Comparison of ENCODE assay signal across 9 mouse cellular contexts in the genomic region with DNA sequence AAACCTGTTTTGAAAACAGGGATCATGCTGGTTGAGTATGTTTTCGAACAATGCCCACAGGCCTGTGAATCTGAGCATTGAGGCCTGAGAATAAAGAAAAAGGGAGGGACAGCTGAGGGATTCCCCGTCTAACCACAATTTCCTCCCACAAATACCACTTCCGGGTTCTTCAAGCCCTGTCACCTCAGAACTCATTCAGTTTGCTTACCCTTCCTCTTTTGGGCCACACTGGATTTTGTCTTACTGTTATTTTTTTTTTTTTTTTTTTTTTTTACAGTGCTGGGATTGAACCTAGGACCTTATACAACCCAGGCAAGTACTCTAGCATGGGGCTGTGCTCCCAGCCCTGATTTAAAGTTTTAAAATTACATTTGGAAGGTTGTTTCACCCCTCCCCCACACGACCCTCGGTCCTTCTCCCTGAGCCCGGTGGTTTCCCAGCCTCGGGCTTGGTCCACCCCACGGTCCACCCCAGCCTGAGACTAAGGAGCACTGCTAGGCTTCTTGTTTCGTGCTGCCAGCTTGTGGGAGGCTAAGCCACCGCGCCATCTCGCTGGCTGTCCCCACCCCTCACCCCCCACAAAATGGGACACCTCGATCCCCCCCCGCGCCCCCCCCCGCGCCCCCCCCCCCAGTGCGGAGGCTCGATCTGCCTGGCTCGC. TPM values are rescaled to one million over a fixed set of nuclear protein-coding genes. Genes with fewer than 3 reads are reported as not detected.
DNase-seq lines count a peak whose midpoint lies in the region; ATAC-seq and TF ChIP-seq lines count a peak whose summit lies in the region.
"Had no signal": no experiment of that assay in that cellular context is flagged by ENCODE, and none has a peak within 500 bp of the region (broad histone marks: within the 10 kb centered on the region; RNA-seq: fewer than 3 reads in every experiment).

No protein-coding gene starts in this region.

- H3K36me3 ChIP-seq in hindbrain, embryonic 15.5 days = no peaks in the 10 kb centered on the region
- no peaks in the 10 kb centered on the region for H3K36me3 ChIP-seq in hindbrain, embryonic 12.5 days
- no peaks in the 10 kb centered on the region for H3K36me3 ChIP-seq in MEL (ENCODE audit: control insufficient read depth in 1 of 2, insufficient read depth in 2 of 2, low read length in 2 of 2)
- H3K36me3 ChIP-seq in liver, postnatal 0 days (replicated peaks; ENCODE audit: insufficient read depth, low read length) = no peaks in the 10 kb centered on the region
- H3K36me3 ChIP-seq: neural tube, embryonic 12.5 days had no signal

- ATAC-seq in hindbrain, embryonic 15.5 days (ENCODE audit: low FRiP score, low read depth) = 0 out of 2 replicates have a peak, but pooled peaks have one; percentile 19
- ATAC-seq in hindbrain, embryonic 12.5 days (ENCODE audit: low FRiP score) = no peak
- ATAC-seq in liver, postnatal 0 days = no peak

- H3K9ac ChIP-seq in hindbrain, embryonic 15.5 days = no peak overlapping the region
- H3K9ac ChIP-seq in hindbrain, embryonic 12.5 days = no peak overlapping the region
- H3K9ac ChIP-seq in MEL (ENCODE audit: control insufficient read depth, low read depth, low read length, poor library complexity, severe bottlenecking) = peak overlapping the region; percentile 37
- no peak overlapping the region for H3K9ac ChIP-seq in liver, postnatal 0 days (replicated peaks)
- H3K9ac ChIP-seq: neural tube, embryonic 12.5 days had no signal

- WGBS in hindbrain, embryonic 15.5 days = 50% methylated on average over 18 of the region's 20 CpGs
- 58% methylated on average over 15 of the region's 20 CpGs for WGBS in hindbrain, embryonic 12.5 days
- WGBS in liver, postnatal 0 days (ENCODE audit: insufficient replicate concordance) = 32% methylated on average over 19 of the region's 20 CpGs

- H3K4me2 ChIP-seq in hindbrain, embryonic 15.5 days = no peak overlapping the region
- no peak overlapping the region for H3K4me2 ChIP-seq in hindbrain, embryonic 12.5 days (replicated peaks)
- H3K4me2 ChIP-seq in liver, postnatal 0 days (ENCODE audit: low read depth, low read length) = no peak overlapping the region
- H3K4me2 ChIP-seq: neural tube, embryonic 12.5 days had no signal

- no peaks in the 10 kb centered on the region for H3K4me1 ChIP-seq in hindbrain, embryonic 15.5 days (replicated peaks)
- H3K4me1 ChIP-seq in hindbrain, embryonic 12.5 days = no peaks in the 10 kb centered on the region
- H3K4me1 ChIP-seq in MEL (ENCODE audit: control insufficient read depth in 1 of 2, insufficient read depth in 2 of 2, low read length in 2 of 2) = no peaks in the 10 kb centered on the region
- H3K4me1 ChIP-seq in liver, postnatal 0 days (ENCODE audit: insufficient read depth) = no peaks in the 10 kb centered on the region
- H3K4me1 ChIP-seq: neural tube, embryonic 12.5 days had no signal

- H3K27ac ChIP-seq in hindbrain, embryonic 15.5 days (replicated peaks) = no peak overlapping the region
- no peak overlapping the region for H3K27ac ChIP-seq in hindbrain, embryonic 12.5 days
- no peak overlapping the region for H3K27ac ChIP-seq in MEL (ENCODE audit: control insufficient read depth, low read depth, low read length)
- no peak overlapping the region for H3K27ac ChIP-seq in liver, postnatal 0 days (ENCODE audit: low read depth)
- H3K27ac ChIP-seq: neural tube, embryonic 12.5 days had no signal

- H3K4me3 ChIP-seq in hindbrain, embryonic 15.5 days = no peak overlapping the region
- H3K4me3 ChIP-seq in hindbrain, embryonic 12.5 days = no peak overlapping the region
- H3K4me3 ChIP-seq in MEL (ENCODE audit: control insufficient read depth in 1 of 2, insufficient read depth in 1 of 2, low read depth in 2 of 2, low read length in 2 of 2) = no peak overlapping the region
- no peak overlapping the region for H3K4me3 ChIP-seq in liver, postnatal 0 days (ENCODE audit: low read depth, low read length)
- H3K4me3 ChIP-seq: neural tube, embryonic 12.5 days had no signal

- H3K79me2 ChIP-seq in MEL (ENCODE audit: control insufficient read depth, insufficient read depth, low read length, poor library complexity) = no peaks in the 10 kb centered on the region

- no peak for TF ChIP-seq POLR2A in MEL (IDR thresholded peaks at IDR 0.05; ENCODE audit: control insufficient read depth in 1 of 2, insufficient read depth in 1 of 2, low read depth in 1 of 2, low read length in 2 of 2, poor library complexity in 1 of 2)

- DNase-seq in A20 (ENCODE audit: low read depth, low spot score) = peak; percentile 85
- DNase-seq in MEL (ENCODE audit: low read depth, low spot score) = peak; percentile 69
- DNase-seq in liver, postnatal 0 days = peak; percentile 33
- peak; percentile 8 to 31 for DNase-seq in thymus, adult 18-20 months
- no peak for DNase-seq in gastrocnemius, postnatal 10 days
- DNase-seq in left cerebral cortex, adult 18-20 months (ENCODE audit: low spot score in 2 of 2) = no peak

- TF ChIP-seq CTCF in MEL (IDR thresholded peaks at IDR 0.05 in 2 of 3, conservative IDR thresholded peaks at IDR 0.05 in 1 of 3; ENCODE audit: control insufficient read depth in 1 of 3, insufficient read depth in 1 of 3, low read depth in 2 of 3, low read length in 3 of 3, poor library complexity in 1 of 3, severe bottlenecking in 1 of 3) = no peak
- TF ChIP-seq CTCF in liver, postnatal 0 days (IDR thresholded peaks at IDR 0.05; ENCODE audit: low read depth) = no peak

- TF ChIP-seq EP300 in MEL (IDR thresholded peaks at IDR 0.05; ENCODE audit: low read depth in 1 of 2, low read length in 2 of 2) = peak; percentile 40 to 64; a peak in 2 of 4 replicates
- TF ChIP-seq EP300 in liver, postnatal 0 days (IDR thresholded peaks at IDR 0.05; ENCODE audit: low read depth) = no peak

- no peaks in the 10 kb centered on the region for H3K27me3 ChIP-seq in hindbrain, embryonic 15.5 days
- no peaks in the 10 kb centered on the region for H3K27me3 ChIP-seq in hindbrain, embryonic 12.5 days
- no peaks in the 10 kb centered on the region; a peak in 2 of 4 replicates for H3K27me3 ChIP-seq in MEL (ENCODE audit: control insufficient read depth in 1 of 2, insufficient read depth in 2 of 2, low read length in 2 of 2)
- H3K27me3 ChIP-seq in liver, postnatal 0 days (ENCODE audit: insufficient read depth, low read length) = peaks cover 8% of the 10 kb centered on the region; the same call in 1 of the 2 replicates
- H3K27me3 ChIP-seq: neural tube, embryonic 12.5 days had no signal

- TF ChIP-seq RAD21 in MEL (IDR thresholded peaks at IDR 0.05; ENCODE audit: low read depth, low read length) = no peak

- no peaks in the 10 kb centered on the region for H3K9me3 ChIP-seq in hindbrain, embryonic 15.5 days
- H3K9me3 ChIP-seq in hindbrain, embryonic 12.5 days (replicated peaks) = no peaks in the 10 kb centered on the region
- H3K9me3 ChIP-seq in MEL (replicated peaks; ENCODE audit: insufficient read depth, low read length) = no peaks in the 10 kb centered on the region
- no peaks in the 10 kb centered on the region for H3K9me3 ChIP-seq in liver, postnatal 0 days (ENCODE audit: low read length)
- H3K9me3 ChIP-seq: neural tube, embryonic 12.5 days had no signal

TF ChIP-seq in MEL, 35 proteins besides CTCF, POLR2A, EP300 and RAD21:
- TF ChIP-seq ELF1 (IDR thresholded peaks at IDR 0.05; ENCODE audit: low read depth, low read length) = peak; percentile 56; the same call in 1 of the 2 replicates
- TF ChIP-seq ZNF384 (IDR thresholded peaks at IDR 0.05; ENCODE audit: low read depth, low read length) = peak; percentile 86
- 0 out of 2 replicates have a peak, but pooled peaks have one; percentile 29 for TF ChIP-seq ETS1 (IDR thresholded peaks at IDR 0.05; ENCODE audit: low read depth, low read length)
- TF ChIP-seq ZC3H11A (IDR thresholded peaks at IDR 0.05; ENCODE audit: low read depth, low read length) = no peak
- peak; percentile 95 for TF ChIP-seq RCOR1 (IDR thresholded peaks at IDR 0.05; ENCODE audit: low read depth, low read length)

RNA-seq across cellular contexts. Expression of a gene that starts 13.0 kb away (rescaled TPM):
- 8.3 and 11.0 TPM in 2 replicates for polyA plus RNA-seq in hindbrain, embryonic 15.5 days (2015; fragmentation: Nextera tagmentation; extraction: Ambion mirVana)
- polyA plus RNA-seq in hindbrain, embryonic 12.5 days (2016; fragmentation: Nextera tagmentation; extraction: Ambion mirVana) = 32.1 and 35.6 TPM in 2 replicates
- total RNA-seq in MEL (2012; rRNA removed) = not detected in 2 replicates
- not detected for polyA plus RNA-seq in MEL (2012; ENCODE audit: insufficient read depth in 1 of 2, insufficient read length in 2 of 2, low read depth in 1 of 2, low replicate concordance in 2 of 2, missing spikeins in 1 of 2)
- 4.3 and 4.8 TPM in 2 replicates for polyA plus RNA-seq in liver, postnatal 0 days (2015; fragmentation: Nextera tagmentation; extraction: Ambion mirVana)
- total RNA-seq in gastrocnemius, postnatal 10 days (2021) = 10 to 100 TPM; 64.7 to 73.7 TPM
- 10 to 100 TPM; 19.6 to 20.6 TPM for total RNA-seq in left cerebral cortex, adult 18-20 months (2021)

RNA-seq across cellular contexts. Expression of a gene that starts 25.2 kb away (rescaled TPM):
- 16.0 and 16.7 TPM in 2 replicates for polyA plus RNA-seq in hindbrain, embryonic 15.5 days (2015; fragmentation: Nextera tagmentation; extraction: Ambion mirVana)
- 15.7 and 18.8 TPM in 2 replicates for polyA plus RNA-seq in hindbrain, embryonic 12.5 days (2016; fragmentation: Nextera tagmentation; extraction: Ambion mirVana)
- not detected in 2 replicates for total RNA-seq in MEL (2012; rRNA removed)
- polyA plus RNA-seq in MEL (2012; ENCODE audit: insufficient read depth in 1 of 2, insufficient read length in 2 of 2, low read depth in 1 of 2, low replicate concordance in 2 of 2, missing spikeins in 1 of 2) = not detected
- polyA plus RNA-seq in liver, postnatal 0 days (2015; fragmentation: Nextera tagmentation; extraction: Ambion mirVana) = 0.58 and 0.90 TPM in 2 replicates
- total RNA-seq in gastrocnemius, postnatal 10 days (2021) = 1 to 10 TPM; 1.2 to 2.0 TPM
- total RNA-seq in left cerebral cortex, adult 18-20 months (2021) = 1 to 10 TPM; 7.5 to 8.9 TPM

Comparison
In these comparisons a context has a peak if more than half of its experiments do, and no peak if none do; other contexts are left out.
1. DNase-seq: peak in A20 (single experiment), MEL (single experiment), liver, postnatal 0 days (single experiment) and thymus, adult 18-20 months (2 of 2); none in gastrocnemius, postnatal 10 days (single experiment) and left cerebral cortex, adult 18-20 months (0 of 2).